Mouse (Mus musculus) neutrophil, adult 65 days (primary cell): Measurements from ENCODE around the gene Dgkz. TPM values are rescaled to one million over a fixed set of nuclear protein-coding genes. Genes with fewer than 3 reads are reported as not detected.

ENCODE experiments used
- total RNA-seq: library from RNA; stranded (reverse); gene quantifications from 2 replicates; pipeline ENCODE4 v1.2.4, GENCODE M21; 2023

Gene Dgkz
- total RNA-seq = 200 and 241 TPM in 2 replicates

DNA sequence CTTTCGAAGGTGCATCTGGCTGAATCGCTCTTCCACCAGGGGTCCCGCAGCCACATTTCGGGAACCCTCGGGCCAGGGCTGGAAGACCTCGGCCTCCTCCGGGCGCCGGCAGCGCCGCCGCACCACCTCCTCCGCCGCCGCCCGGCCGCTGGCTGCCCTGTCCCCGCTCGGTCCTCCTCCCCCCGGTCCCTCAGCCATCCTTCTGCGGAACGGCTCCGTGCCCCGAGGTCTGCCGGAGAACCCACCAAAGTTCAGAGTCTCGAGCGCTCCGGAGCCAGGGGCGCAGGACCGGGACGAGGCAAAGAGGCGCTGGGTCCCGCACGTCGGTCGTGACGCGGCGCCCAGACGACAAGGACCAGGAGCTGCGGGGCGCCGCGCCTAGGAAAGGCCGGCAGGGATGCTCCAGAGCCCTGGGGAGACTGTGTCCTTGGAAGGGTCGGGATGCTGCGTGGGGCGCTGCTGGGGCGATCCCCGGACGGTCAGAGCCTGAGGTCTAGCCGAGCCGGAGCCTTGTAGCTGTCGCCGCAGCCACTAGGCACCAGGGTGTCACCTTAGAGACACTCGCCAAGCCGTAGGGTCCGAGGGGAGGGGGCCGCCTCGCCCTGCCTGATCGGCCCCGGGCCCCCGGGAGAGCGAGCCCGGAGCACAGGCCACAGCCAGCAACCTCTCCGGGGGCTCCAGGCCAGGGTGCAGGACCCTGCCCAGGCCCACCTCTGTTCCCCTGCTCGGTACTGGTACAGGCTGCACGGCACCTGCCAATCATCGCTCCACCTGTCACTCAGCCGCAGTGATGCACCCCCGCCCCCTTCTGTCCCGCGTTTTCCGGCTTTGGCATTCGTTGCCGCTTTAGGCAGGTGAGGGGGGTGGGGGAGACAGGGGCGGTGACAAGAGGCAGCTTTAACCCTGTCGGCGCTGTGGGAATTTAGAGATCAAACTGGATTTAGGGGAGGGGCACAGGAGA lies at the start of gene Dgkz:
Gene Dgkz (minus strand): TSS at position 284 of the 961 bp plus-strand sequence.

DNA sequence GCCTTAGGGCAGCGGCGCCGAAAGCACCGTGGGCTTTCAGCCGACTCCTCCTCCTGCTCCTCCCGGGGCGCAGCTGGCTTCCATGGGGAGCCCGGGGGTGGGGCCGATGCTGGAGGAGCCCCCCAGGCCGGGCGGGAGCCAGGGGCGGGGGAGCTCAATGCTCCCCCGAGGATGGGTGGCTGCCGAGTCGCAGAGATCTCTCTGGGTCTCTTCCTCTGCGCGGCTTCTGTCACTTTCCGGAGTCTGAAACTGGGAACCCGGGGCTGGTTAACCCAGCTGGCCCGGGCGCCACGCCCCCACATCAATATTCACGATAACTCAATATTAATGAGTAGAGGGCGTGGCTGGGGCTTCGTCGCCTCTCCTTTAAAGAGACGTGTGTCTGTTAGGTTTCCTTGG lies 48.6 kb upstream of the Dgkz start, which contains the start of gene Creb3l1:
Gene Creb3l1 (minus strand): TSS at position 229 of the 399 bp plus-strand sequence.

DNA sequence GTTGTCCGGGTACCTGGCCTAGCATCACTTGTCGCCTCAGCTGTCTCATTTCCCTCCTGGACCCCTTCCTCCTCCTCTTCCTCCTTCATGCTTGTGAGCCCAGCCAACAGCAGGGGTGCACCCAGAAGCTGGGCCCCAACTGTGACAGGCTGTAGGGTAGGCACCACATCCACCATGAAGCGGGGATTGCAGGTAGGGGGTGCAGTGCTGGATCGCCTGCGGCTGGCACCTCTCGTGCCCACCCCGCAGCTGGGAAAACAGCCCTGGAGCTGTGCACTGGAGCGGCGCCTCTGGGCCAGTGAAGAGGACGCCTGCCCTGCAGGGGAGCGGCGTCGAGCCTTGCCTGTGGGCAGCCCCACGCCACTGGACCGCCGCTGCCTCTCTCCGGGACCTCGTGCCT lies 30.2 kb downstream of the Dgkz start, which contains the start of gene Gm9821:
Gene Gm9821 (plus strand): TSS at position 221 of the 400 bp plus-strand sequence.

DNA sequence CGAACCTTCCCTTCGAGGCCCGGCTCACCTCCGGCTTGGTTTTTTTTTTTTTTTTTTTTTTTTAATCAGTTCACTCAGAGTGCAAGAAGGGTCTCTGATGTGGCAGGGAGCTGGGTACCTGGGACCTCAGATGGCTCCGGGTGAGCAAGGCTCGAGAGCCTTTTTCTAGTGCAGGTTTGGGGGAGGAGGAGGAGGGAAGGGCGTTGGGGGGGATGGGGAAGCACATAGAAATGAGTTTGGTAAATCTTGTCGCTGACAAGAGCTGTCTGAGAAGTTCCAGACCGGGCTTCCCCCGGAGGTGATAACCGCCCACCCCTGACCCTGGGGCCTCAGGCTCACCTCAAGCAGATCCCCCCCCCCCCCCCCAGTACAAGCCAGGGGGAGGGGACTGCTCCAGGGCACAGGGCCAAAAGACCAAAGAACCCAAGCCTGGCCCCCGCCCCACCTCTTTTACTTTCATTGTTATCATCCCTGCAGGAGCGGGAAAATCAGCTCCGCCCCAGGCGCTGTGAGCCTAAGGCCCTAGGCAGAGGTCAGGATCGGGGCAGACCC lies 43.4 kb downstream of the Dgkz start, which contains the start of gene Mdk:
Gene Mdk (minus strand): TSS at position 138 of the 552 bp plus-strand sequence.

DNA sequence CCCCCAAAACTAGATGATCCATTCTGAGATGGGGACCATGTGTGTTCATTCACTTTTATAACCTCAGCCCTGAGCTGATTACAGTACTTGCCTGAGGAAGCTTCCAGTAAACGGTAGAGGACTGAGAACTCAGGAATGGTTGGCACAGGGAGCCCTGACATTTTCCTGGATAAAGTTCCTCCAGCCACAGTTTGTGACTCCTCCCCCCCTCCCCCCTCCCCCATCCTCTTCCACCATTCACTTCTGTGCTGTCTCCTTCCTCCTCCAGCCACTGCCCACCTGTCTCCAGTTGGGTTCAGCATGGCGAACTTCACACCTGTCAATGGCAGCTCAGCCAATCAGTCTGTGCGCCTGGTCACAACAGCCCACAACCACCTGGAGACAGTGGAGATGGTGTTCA lies 48.7 kb downstream of the Dgkz start, which contains the start of gene Chrm4:
Gene Chrm4 (plus strand): TSS at position 301 of the 400 bp plus-strand sequence.

Other genes starting within 250 kb of the Dgkz start
- 30.6 and 43.0 TPM in 2 replicates for gene Ambra1, start 245.7 kb downstream of the Dgkz start, total RNA-seq
- gene Chrm4, start 48.6 kb downstream of the Dgkz start, total RNA-seq = not detected in 2 replicates
- 1.7 and 3.5 TPM in 2 replicates for gene Mdk, start 43.6 kb downstream of the Dgkz start, total RNA-seq
- gene Gm9821, start 30.2 kb downstream of the Dgkz start, total RNA-seq = not detected in 2 replicates
- 2.6 TPM in 2 replicates for gene Creb3l1, start 48.6 kb upstream of the Dgkz start, total RNA-seq
- gene Phf21a, start 117.3 kb upstream of the Dgkz start, total RNA-seq = 111 and 143 TPM in 2 replicates